Mouse (Mus musculus) left cerebral cortex, postnatal 4 days (tissue): ENCODE results near the gene Shisa9. TPM values are rescaled to one million over a fixed set of nuclear protein-coding genes. Genes with fewer than 3 reads are reported as not detected.

ENCODE experiments used
- DNase-seq: peaks from one replicate; pipeline ENCODE4 v3.0.0-alpha.2; 2022
- intact Hi-C: fragments of 180-260 bp; cut with DNase I; formaldehyde crosslinking; loops from one replicate; pipeline ENCODE4 v1.15.1; 2025
- total RNA-seq, 2 experiments: library from RNA; stranded (reverse); gene quantifications; 2 replicates each; pipeline ENCODE4 v1.2.3; 2021

Shisa9 gene
- total RNA-seq, 2 experiments from 2014 or later = 56.0 to 57.3 TPM

DNA sequence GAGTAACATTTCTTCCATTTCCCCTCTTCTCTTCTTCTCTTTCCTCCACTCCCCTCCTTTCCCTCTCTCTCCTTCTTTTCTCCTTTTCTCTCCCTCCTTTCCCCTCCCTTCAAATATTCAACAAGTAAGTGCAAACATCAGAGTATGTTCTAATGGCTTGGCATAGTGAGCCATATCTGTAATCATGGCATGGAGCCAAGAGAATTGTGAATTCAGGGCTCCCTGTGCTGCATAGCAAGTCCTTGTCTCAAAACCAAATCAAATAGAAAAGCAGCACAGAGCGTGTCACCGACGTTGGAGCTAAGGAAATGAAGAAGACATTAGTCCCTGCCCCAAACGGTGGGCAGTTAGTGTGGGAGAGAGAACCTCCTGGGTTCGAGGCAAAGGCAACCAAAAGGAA lies 316.6 kb downstream of the Shisa9 start:
- no peak for DNase-seq
- intact Hi-C loops = no loop called here

DNA sequence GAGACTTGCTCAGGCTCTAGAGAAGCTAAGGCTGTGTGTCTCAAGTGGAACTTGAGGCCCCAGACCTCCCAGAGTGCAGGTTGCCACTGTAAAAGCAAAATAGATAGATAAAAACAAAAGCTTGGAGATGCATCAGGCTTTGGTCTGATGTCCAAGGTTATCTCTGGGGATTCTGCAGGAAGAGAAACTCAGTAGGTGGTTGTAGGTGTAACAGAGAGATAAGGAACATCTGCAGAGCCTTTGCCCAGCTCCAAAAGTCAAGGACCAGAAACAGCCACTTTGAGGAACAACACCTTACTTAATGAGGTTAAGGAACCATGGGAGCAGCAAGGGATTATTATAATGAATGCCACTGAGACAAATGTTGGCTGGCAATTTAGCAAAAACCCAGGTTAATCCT lies 319.5 kb downstream of the Shisa9 start:
- intact Hi-C loops = no loop called here

DNA sequence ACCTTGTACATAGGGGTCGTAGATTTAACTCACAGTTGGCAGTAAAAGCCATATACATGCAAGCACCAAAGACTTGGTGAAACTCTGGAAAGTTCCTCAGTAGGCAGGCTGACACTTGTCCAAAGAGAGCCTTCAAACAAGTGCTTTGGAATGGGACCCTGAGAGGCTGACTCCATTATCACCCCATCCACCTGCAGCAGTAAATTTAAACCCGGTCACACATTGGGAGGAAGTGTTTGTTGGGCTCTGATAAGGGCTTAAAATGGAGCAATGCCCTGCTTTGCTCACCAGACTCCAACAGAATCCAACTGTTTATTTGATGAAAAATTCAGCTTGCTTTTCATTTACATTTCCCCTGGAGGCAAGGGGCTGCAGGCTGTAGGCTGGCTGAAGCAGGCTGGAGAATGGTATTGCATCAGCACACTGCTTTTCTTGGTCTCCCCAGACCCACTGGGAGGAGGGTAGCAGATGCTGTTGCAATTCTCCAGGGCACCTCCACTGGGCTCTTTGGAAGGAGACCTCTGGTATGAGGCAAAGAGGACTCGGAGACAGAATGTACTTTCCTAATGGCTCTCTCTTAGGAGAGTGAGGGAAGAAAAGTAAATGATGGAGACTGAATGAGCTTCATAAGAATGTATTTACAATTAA lies 323.5 kb downstream of the Shisa9 start:
- intact Hi-C loops = no loop called here
- no peak for DNase-seq

More for the DNA sequence above, 319.5 kb downstream of the Shisa9 start:
- no peak for DNase-seq

DNA sequence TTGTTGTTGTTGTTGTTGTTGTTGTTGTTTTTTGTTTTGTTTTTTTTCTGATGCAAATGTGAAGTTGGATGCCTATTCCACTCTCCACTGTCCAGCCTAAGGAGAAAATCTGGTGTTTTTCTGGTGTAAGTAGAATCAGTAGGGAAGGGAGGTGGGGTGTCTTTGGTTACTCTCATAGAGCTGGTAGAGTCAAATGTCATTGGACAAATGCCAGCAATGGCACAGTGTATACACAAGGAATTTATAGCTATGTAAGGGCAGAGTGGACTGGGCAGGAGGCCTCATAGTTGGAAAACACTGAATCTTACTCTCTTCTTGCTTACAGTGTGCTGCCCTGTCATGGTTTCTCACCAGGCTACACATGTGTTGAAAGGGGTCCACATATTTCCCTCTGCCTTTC lies 325.9 kb downstream of the Shisa9 start:
- DNase-seq = no peak
- intact Hi-C loops = no loop called here

DNA sequence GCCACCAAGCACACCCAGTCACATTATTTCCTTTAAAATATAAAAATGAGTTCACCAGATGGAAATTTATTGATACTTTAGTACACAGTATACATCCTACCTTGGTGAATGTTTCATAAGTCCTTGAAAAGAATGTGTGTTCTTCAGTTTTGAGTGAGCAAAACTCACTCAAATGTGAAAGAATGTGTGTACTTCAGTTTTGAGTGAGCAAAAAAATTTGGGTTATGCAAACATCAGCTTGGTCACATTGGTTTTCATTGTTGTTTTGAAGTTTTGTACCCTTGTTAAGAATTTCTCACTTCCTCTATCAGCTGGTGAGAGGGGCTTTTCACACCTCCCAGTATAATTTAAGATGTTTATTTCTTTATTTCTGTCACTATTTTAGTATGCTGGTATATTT lies 331.7 kb downstream of the Shisa9 start:
- intact Hi-C loops = no loop called here
- DNase-seq = no peak

Other genes starting within 250 kb of the Shisa9 start
- 10 to 100 TPM; 17.0 to 18.8 TPM for gene Cpped1, start 74.7 kb upstream of the Shisa9 start, total RNA-seq